In the genomic region with DNA sequence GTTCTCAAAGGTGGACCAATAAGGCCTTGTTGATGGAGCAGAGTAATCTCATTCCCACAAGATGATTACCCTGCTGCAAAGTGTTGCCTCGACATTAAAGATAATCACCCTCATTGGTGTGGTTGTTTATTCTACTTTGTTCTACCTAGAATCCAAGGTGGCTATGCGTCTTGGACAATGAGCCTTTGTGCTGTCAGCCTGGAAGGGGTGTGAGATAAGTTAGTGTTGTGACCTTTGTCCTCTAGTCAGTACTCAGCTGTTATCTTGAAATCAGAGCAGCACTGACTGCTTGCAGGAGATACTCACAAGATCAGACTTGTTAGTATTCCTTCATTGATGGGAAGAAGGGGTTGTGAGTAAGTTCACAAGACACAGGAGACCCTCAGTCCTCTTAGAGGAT, we compare ENCODE assay signal across 23 mouse cellular contexts.
DNase-seq lines count a peak whose midpoint lies in the region; ATAC-seq lines count a peak whose summit lies in the region.
"Had no signal": no experiment of that assay in that cellular context is flagged by ENCODE, and none has a peak within 500 bp of the region (broad histone marks: within the 10 kb centered on the region; RNA-seq: fewer than 3 reads in every experiment).

No protein-coding gene starts in this region.

- no peaks in the 10 kb centered on the region for H3K36me3 ChIP-seq in kidney, embryonic 16.5 days (ENCODE audit: insufficient read depth, low read length)
- no peaks in the 10 kb centered on the region for H3K36me3 ChIP-seq in intestine, embryonic 15.5 days
- H3K36me3 ChIP-seq in forebrain, embryonic 13.5 days (ENCODE audit: poor library complexity, severe bottlenecking): no peaks in the 10 kb centered on the region
- no peaks in the 10 kb centered on the region for H3K36me3 ChIP-seq in liver, embryonic 12.5 days
- H3K36me3 ChIP-seq: forebrain, embryonic 10.5 days; G1E; hindbrain, embryonic 12.5 days had no signal

- H3K9ac ChIP-seq in kidney, embryonic 16.5 days (replicated peaks; ENCODE audit: low read length): no peak overlapping the region
- H3K9ac ChIP-seq in intestine, embryonic 15.5 days: no peak overlapping the region
- H3K9ac ChIP-seq in forebrain, embryonic 13.5 days: no peak overlapping the region
- H3K9ac ChIP-seq in liver, embryonic 12.5 days: no peak overlapping the region
- H3K9ac ChIP-seq: forebrain, postnatal 0 days; hindbrain, embryonic 12.5 days had no signal

- 30% methylated on average over 2 of the region's 2 CpGs for WGBS in kidney, embryonic 16.5 days
- WGBS in intestine, embryonic 15.5 days: 28% methylated on average over 2 of the region's 2 CpGs
- 27% methylated on average over 2 of the region's 2 CpGs for WGBS in large intestine, adult 2 months
- WGBS in forebrain, embryonic 13.5 days: 68% methylated on average over 2 of the region's 2 CpGs
- 35% methylated on average over 2 of the region's 2 CpGs for WGBS in liver, embryonic 12.5 days (ENCODE audit: insufficient replicate concordance)

- H3K9me3 ChIP-seq in kidney, embryonic 16.5 days (ENCODE audit: low read length): no peaks in the 10 kb centered on the region
- no peaks in the 10 kb centered on the region for H3K9me3 ChIP-seq in intestine, embryonic 15.5 days
- H3K9me3 ChIP-seq in forebrain, embryonic 13.5 days (replicated peaks): no peaks in the 10 kb centered on the region
- no peaks in the 10 kb centered on the region for H3K9me3 ChIP-seq in liver, embryonic 12.5 days (replicated peaks)
- H3K9me3 ChIP-seq: forebrain, embryonic 10.5 days; G1E; hindbrain, embryonic 12.5 days had no signal

- no peak overlapping the region for H3K4me2 ChIP-seq in kidney, embryonic 16.5 days (replicated peaks; ENCODE audit: low read depth, low read length)
- H3K4me2 ChIP-seq in intestine, embryonic 15.5 days (replicated peaks): no peak overlapping the region
- no peak overlapping the region for H3K4me2 ChIP-seq in forebrain, embryonic 13.5 days
- no peak overlapping the region for H3K4me2 ChIP-seq in liver, embryonic 12.5 days
- H3K4me2 ChIP-seq: heart, embryonic 11.5 days; hindbrain, embryonic 12.5 days had no signal

- no peak overlapping the region for H3K4me3 ChIP-seq in kidney, embryonic 16.5 days (ENCODE audit: low read length)
- no peak overlapping the region for H3K4me3 ChIP-seq in intestine, embryonic 15.5 days (replicated peaks)
- no peak overlapping the region for H3K4me3 ChIP-seq in forebrain, embryonic 13.5 days
- no peak overlapping the region for H3K4me3 ChIP-seq in liver, embryonic 12.5 days
- H3K4me3 ChIP-seq: forebrain, embryonic 10.5 days; gastrocnemius, adult 2 months; hindbrain, embryonic 12.5 days had no signal

- DNase-seq in kidney, postnatal 14 days: no peak
- peak; percentile 70 for DNase-seq in large intestine, adult 2 months (ENCODE audit: low read depth, low spot score)
- DNase-seq in lung, adult 18-20 months: no peak
- DNase-seq: adrenal gland, postnatal 10 days; adrenal gland, postnatal 36 days; B cell, adult 2 months; cerebellum, adult 18-20 months; cerebellum, adult 9-10 months; cerebellum, postnatal 14 days; forebrain, postnatal 0 days; gastrocnemius, adult 2 months; gastrocnemius, postnatal 14 days; heart, adult 11 months had no signal

- 0 out of 2 replicates have a peak, but pooled peaks cover 6% of the 10 kb centered on the region for H3K4me1 ChIP-seq in kidney, embryonic 16.5 days (ENCODE audit: insufficient read depth, low read length)
- H3K4me1 ChIP-seq in intestine, embryonic 15.5 days (replicated peaks): no peaks in the 10 kb centered on the region; the same call in 1 of the 2 replicates
- no peaks in the 10 kb centered on the region for H3K4me1 ChIP-seq in forebrain, embryonic 13.5 days
- H3K4me1 ChIP-seq in liver, embryonic 12.5 days: no peaks in the 10 kb centered on the region
- H3K4me1 ChIP-seq: hindbrain, embryonic 12.5 days had no signal

- ATAC-seq in kidney, embryonic 16.5 days (ENCODE audit: low FRiP score, low TSS enrichment): no peak
- peak; percentile 93 for ATAC-seq in intestine, embryonic 15.5 days
- ATAC-seq in forebrain, embryonic 13.5 days: no peak
- no peak for ATAC-seq in liver, embryonic 12.5 days
- ATAC-seq: forebrain, embryonic 14.5 days; forebrain, postnatal 0 days; Patski had no signal

- 0 out of 2 replicates have a peak overlapping the region, but pooled peaks have one; percentile 3 for H3K27ac ChIP-seq in kidney, embryonic 16.5 days (ENCODE audit: low read length)
- H3K27ac ChIP-seq in intestine, embryonic 15.5 days: no peak overlapping the region
- H3K27ac ChIP-seq in forebrain, embryonic 13.5 days: no peak overlapping the region
- no peak overlapping the region for H3K27ac ChIP-seq in liver, embryonic 12.5 days
- H3K27ac ChIP-seq: forebrain, embryonic 10.5 days; gastrocnemius, adult 2 months; hindbrain, embryonic 12.5 days had no signal

- no peaks in the 10 kb centered on the region for H3K27me3 ChIP-seq in kidney, embryonic 16.5 days (ENCODE audit: insufficient read depth, low read length)
- H3K27me3 ChIP-seq in intestine, embryonic 15.5 days (replicated peaks): no peaks in the 10 kb centered on the region
- no peaks in the 10 kb centered on the region for H3K27me3 ChIP-seq in forebrain, embryonic 13.5 days
- no peaks in the 10 kb centered on the region for H3K27me3 ChIP-seq in liver, embryonic 12.5 days (replicated peaks)
- H3K27me3 ChIP-seq: hindbrain, embryonic 12.5 days; Patski had no signal
